Mouse (Mus musculus) naive thymus-derived CD4-positive, alpha-beta T cell, adult 2 months (primary cell): Measurements from ENCODE around the gene Ephb2.

Experiments
- DNase-seq: peaks from one replicate; pipeline ENCODE4 v3.0.0-alpha.2; 2011; ENCODE audit warnings: low read depth

Gene Ephb2

DNA sequence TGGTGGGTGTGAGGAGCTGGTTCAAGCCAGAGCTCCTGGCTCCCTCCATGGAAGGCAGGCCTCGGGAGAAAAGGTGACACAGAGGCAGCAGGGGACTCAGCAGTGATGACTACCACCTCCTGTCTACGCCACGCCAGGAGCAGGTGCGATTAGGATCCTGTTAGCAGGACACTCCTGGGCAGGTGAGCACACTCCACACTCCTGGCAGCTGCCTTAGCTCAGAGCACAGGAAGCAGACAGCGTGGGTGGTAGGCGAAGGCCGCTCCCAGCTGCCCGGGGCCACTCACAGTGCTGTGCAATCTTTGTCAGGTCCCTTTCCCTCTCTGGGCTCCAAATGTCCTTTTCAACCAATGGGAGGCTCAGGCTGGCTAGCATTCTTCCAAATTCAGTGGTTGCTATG is 34.3 kb downstream of the Ephb2 start:
- peak; percentile 25 for DNase-seq

DNA sequence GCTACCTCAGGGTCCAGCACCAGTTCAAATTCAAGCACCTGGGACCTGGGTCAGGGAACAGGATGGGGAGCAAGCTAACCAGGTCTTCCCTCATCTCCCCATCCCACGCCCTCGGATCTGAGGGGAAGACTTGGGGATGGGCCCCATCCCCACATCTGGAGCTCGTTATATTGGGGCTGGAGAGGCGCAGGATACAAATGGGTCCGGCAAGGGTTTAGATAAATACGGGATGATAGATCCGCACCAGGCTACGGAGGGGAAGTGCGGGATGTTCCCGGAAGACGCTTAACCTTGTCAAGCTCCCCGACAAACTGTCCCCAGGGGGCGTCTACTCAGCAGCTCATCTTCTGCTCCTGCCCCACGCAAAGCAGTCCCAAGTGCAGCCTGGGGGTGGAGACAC is 35.4 kb downstream of the Ephb2 start:
- no peak for DNase-seq

DNA sequence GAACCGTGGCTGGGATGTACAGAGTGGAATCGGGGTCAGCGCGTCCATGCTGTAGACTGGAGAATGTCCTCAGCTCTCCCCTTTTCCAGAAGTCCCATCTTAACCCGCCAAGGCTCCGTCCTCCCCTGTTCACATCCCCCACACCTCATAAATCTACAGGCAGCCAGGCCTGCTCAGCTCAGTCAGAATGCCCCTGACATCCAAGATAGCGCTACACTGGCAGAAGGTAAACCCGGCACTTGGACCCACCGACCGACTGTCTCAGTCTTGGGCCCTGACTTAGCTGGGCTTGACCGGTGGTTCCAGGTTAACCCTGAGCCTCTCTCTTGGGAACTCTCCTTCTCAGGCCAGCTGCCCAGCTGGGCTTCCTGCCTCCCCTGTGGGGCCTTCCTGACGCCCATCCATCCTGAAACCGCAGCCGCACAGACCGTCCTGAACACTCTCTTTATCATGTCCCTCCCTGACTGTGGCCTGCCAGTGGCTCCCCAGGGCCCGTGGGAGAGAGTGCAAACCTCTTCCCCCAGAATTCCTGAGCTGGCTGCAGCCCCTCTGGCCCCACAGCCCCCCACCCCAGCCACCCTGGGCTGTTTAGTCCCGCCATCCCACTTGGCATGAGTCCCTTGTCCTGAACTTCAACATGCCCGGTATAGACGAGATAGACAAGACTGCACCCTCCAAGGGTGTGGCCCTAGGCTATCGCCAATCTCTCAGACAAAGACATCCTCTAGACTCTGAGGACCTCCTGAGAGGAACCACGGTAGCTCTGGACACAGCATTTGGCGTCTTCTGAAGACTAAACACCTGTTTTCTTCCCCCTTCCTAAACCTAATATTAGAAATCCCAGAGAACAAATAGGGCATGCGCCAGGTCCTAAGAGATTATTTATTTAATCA is 37.9 kb downstream of the Ephb2 start:
- DNase-seq: no peak

DNA sequence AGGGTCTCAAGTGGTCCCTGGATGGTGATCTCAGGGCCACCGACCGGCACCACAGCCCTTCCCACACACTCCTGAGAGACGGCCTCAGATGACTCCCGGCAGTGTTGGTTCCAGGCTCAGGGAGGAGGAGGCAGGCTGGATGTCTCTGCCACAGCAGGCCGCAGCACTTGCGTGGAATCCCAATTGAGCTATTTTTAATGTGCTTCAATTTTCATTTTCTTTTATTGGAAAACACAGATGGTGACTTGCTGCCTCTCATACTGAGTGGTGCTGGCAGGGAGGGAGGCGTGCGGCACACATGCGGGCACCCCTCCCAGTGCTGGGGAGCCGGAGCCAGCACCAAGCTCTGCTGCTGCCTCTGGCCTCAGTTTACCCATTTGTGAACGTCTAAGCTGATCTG is 42.5 kb downstream of the Ephb2 start:
- DNase-seq: no peak

DNA sequence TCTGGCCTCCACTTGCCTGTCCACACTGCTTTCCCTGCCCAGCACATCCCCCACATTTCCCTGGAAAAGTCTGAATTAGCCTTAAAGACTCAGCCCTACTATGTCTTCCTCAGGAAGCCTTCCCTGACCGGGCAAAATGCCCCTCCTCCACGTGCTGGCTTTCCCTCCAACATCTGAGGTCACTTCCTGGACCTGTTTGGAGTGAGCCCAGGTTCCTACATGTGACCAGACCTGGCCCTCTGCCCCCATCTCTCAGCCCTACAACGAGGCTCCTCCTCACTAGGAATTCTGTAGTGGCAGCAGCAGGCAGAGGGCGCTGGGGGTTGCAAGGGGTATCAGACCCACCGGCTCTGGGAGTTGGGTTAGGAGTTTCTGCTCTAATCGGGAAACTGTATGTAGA is 46.0 kb downstream of the Ephb2 start:
- no peak for DNase-seq

DNA sequence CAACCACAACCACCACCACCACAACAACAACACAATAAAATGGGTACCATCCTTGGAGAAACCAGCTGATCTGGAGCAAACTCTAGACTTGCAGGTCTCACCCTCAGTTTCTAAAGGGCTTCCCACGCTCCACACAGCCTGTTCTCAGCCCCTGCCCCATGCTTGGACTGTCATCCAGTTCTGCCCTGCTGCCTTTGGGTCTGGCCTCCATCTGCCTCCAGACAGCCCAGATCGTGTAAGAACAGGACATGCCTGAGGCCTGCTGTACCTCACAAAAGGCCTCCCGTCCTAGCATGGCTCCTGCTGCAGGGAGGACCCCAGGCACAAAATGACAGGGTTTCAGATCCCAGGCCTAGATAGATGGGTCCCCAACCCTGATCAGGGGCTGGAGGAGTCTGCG is 48.4 kb downstream of the Ephb2 start:
- no peak for DNase-seq

DNA sequence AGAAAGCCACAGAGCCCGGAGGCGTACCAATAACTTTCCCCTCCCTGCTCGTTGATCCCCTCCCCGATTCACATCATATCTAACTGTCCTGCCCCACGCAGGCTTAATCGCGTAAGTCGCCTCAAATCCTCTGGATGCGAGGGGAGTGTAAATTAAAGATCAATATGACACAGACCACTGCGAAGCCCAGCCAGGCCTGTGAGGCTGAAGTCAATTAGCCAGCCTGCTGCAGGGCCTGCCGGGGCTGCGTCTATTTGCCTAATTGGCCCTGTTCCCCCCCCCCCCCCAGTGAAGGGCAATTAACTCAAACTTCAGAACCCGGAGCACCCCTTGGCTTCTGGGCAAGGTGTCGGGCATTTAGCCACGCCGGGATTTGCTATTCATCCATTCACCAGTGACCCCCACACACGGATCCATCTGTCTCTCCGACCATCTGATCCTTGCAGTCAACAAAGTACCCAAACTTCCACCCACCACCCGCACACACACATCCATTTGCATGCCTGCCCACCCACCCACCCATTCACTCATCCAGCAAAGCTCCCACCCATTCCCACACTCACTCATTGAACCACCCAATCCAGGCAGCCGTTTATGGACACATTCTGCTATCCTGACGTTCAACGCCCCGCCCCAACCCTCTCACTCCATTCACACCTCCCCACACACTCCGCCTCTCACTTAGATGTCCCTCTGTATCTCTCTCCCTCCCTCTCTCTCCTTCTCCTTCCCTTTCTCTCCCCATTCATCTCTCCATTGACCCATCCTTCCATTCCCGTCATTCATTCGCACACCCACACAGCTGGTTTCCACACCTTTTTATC is 49.1 kb downstream of the Ephb2 start:
- DNase-seq: no peak

DNA sequence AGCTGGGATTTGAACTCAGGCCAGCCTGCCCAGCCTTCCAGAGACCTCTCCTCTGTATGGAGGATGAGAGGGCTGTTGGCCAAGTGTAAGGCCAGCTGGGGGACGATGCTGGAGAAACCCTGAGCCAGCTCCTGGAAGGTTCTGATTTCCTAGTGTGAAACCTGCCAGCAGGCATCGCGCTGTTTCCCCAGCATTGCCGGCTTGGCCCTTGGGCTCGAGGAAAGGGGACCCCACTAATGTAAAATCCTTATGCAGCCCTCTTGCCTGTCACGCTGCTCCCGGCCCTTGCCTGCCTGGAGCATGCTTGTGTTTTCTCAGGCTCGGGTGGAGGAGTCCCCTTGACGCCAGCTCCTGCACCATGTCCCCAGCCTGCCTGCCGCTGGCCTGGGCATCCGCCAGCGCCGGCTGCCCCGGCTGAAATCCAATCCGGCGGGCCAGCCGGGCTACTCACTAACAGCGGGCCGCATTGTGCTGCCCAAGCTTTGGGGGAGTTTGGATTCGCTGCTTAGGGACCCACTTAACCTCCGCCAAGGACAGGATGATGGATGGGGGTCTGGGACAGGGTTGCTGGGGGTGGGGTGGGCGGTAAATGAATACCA is 52.1 kb downstream of the Ephb2 start:
- no peak for DNase-seq

DNA sequence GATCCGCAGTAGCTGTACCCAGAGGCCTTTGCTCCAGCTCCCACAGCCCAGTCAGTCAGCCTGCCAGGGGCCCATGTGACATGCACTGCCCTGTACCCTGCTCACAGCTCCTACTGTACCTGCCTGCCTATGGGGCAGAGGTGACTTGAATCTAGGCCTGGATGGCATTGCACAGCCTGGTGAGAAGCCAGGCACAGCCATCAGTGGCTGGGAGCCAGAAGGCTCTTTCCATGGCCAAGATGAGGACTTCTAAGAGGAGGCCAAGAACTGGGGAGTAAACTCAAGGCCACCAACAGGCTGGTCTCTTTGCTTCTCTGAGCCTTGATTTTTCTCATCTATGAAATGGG is 53.2 kb downstream of the Ephb2 start:
- DNase-seq: no peak

DNA sequence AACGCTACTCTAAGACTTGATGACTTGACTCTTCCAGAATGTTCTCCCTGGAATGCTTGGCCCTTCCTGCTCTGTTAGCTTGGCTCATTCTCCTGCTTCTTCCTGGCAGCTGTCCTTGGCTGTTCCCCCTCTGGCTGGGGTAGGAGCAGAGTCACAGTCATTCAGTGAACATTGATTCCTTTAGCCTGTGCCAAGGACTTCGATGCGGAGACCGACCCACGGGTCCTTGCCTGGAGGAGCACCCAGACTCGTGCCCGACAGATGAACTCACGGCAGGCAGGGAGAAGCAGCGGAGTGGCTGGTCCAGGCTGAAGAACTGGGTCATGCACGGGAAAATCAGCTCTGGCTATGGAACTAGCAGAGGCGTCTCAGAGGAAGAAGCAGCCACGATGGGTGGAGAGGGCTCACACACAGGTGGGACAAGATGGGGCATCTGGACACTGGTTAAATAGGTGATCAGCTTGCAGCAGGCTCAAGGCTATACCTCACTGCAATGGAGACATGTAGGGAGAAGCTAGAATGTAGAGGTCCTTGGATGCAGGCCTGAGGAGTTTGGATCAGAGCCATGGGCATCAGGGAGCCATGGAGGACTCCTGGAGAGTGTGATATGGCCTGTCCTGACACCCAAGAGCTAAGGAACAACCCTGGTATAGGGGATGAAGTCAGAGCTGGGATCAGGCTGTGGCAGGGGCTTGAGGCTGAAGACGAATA is 53.8 kb downstream of the Ephb2 start:
- DNase-seq: no peak

DNA sequence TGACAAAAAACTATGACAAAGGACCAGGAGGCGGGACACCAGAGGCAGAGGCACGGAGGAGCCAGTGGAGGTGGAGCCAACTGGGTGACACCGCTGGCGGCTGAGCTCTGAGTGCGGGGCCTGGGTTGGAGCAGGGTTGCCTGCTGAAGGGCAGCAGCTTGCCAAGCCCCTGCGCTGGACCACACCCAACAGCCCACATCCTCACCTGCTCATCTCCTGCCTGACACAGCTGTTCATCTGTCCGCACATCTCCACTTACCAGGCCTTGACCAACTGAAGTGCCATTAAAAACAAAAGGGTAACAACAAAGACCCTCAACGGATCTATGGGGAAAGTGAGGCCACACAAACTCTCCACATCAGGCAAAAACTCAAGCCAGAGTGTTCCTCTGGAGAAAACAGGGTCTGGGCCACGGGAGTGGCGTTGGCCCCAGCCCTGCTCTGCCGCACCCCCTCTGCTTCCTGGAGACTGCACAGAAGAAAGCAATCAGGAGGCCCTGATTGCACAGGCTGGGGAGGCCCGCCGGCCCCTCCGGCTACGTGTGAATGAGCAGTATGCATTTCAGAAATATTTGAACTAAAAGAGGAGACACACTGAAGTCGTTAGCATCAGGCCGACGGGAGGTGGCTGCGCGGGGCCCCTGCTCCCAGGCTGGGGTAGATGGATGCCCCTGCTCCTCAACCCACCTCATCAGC is 55.4 kb downstream of the Ephb2 start:
- no peak for DNase-seq

DNA sequence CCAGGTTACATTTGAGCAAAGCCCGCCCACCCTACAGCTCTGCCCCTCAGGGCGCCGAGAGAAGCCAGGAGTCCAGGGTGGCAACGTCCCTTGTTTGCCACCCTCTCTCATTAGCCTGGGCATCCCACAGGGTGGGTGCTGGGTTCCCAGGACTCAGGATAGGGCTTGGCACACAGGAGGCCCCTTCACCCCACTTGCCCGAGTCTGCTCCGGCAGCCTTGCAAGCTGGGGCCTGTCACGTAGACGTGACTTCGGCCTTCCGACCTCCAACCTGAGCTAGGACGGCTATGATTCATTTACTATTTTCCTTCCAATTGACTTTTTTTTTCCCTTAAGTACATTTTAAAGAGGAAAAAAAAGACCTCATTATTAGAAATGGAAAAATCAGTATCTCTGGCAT is 56.6 kb downstream of the Ephb2 start:
- no peak for DNase-seq

DNA sequence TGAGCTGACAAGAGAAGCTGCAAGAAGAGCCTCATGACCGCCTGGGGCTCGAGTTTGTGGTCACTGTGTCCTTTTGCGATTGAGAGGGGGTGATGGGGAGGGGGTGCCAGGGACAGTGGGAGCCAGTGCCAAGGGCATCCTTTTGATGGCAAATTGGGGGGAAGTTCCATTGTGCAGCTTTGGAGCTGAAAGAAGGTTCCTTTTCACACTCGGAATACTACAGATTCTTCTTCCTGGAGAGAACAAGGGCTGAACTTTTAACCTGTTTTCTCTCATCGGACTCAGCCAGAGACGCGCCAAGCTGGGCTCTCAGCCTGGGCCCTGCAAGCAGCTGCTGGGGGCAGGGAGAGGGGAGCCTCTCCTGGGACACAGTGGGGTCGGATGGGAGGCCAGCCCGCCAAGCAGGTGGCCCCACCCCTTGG is 59.3 kb downstream of the Ephb2 start:
- DNase-seq: no peak

DNA sequence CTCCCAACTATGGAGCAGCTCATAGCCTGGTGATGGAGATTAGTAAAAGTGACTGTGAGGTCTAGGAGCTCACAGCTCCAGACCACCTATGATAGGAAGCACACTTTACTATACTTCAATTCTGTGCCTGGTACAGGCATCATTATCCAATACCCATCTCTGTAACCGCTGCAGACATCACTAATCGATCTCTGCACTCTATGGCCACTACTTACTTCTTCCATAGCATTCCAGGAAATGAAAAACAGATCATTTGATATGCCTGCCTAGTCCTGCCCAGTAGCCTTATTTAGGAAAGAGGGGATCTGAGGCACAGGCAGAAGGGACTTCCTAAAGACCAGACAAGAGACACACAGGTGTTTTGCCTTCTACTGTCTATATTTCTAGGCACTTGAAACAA is 59.9 kb downstream of the Ephb2 start:
- no peak for DNase-seq

DNA sequence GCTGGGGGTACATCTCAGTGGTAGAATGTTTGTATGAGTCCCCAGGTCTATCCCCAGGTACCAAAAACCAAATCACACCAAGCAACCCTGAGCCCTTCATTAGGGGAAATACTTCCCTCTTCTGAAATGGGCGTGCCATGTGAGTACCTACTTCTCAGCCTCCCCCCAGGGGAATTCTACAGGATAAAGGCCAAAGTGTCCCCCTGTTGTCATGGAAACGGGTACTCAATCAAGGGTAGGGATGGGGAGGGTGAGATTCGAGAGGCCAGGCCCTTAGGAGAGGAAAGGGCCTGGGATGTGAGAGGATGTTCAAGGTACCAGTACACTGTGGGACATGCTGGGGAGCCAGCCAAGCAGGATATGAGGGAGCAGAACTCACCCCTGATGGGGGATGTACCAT is 61.6 kb downstream of the Ephb2 start:
- DNase-seq: no peak

DNA sequence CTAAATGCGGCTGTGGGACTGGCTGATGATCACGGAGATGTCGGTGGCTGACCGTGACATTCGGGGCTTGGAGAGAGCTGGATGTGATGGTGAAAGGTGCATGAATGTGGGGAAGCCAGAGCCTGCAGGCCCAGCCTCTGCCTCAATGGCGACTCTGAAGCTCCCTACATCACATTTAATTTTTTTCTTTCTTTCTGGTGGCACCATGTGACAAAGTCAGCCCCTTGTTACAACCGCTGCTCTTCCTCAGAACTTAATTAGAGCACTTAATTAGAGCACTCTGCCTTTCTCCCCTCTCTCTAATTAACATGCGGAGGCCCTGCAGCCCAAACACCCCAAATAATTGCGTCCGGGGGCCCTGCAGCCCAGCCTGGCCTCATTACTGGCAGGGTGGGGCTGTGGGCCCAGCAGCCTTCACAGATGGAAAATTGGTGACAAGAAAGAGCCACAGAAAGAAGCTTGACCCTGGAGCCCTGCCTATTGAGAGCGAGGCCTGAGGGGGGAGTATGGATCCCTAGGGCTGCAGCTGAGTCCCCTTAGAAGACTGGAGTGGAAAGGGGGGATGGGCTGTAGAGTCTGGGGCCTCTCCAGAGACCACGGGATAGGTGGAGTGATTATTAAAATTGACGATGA is 62.7 kb downstream of the Ephb2 start:
- no peak for DNase-seq

DNA sequence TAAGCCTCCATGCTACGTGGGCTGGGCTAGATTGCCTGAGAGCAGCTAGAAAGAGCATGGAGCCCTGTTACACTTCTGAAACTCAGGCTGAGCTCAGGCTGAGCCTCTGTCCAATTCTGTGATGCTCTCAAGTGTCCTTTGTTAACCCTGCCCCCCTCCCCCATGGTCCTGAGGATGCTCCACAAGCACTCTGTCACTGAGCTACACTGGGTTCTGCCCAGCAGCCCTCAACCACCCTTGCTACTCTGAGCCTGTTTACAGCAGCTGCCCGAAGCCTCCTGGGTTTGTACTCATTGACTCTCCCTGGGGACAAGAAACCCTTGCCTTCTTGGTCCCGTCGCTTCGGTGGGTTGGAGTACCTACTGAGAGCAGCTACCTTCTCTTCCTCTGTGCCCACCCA is 63.5 kb downstream of the Ephb2 start:
- DNase-seq: no peak

DNA sequence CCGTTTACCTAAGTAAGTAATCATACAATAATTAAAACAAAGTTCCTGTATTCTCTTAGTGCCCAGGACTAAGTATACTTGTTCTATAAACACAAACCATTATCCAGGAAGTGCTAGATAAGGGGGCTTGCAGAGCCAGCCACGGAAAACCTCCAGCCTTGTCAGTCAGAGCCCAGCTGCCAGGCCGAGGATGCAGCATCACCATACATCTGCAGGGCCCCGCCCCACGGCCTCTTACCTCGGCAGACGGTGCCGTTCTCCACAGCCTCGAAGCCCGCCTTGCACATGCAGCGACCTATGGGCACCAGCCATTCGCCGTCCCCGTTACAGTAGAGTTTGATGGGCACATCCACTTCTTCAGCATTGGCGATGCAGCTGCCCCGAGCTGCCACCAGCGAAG is 65.1 kb downstream of the Ephb2 start:
- DNase-seq: no peak

DNA sequence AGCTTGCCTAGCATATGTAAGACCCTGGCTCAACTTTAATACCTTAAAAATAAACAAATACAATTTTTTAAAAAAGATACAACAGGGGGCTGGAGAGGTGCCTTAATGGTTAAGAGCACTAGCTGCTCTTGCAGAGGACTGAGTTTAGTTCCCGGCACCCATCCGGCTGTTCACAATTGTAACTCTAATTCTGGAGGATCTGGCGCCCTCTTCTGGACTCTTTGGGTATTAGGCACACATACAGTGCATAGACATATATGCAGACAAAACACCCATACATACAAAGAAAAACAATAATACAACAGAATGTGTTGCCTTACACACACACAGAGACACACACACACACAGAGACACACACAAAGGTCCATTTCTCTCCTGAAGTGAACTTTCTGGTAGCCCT is 67.3 kb downstream of the Ephb2 start:
- DNase-seq: no peak

DNA sequence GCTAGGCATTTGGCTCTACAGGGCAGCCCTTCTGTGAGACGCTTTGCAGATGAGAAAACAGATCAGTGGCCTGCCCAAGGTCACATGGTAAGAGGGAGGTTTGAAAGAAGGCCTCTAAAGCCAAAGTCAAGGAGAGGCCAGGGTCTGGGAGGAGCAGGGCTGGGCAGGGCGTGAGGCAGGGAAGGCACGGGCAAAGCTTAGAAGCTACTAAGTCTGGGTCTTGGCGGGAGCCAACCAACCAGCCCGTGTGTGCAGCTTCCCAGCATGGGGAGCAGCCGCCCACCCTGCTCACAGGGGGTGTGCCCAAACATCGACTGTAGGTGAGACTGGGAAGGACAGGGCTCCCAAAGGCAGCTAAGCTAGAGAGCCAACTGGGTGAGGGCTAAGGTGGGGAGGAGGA is 70.7 kb downstream of the Ephb2 start:
- DNase-seq: no peak

DNA sequence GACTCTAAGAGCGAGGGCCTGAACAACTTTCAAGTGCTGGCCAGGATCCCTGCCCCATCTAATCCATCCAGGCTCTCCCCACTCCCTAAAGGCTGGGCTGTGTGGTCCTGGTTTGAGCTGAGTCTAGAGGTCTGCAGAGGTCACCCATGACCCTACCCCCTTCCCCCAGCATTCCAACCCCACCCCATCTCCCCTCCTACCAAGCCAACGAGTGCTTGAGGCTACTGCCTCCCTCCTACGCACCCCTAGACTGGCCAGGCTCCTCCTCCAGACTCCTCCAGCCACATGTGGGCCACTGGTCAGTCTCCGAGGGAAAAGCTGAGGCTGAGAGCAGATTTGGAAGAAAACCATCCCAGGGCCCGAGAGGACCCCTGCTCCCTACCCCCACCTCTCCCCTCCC is 72.4 kb downstream of the Ephb2 start:
- DNase-seq: no peak
